Mouse (Mus musculus) myocyte (in vitro differentiated cells): ENCODE results near the gene Rims3. TPM values are rescaled to one million over a fixed set of nuclear protein-coding genes. Genes with fewer than 3 reads are reported as not detected.
A peak's percentile ranks its signal among the peaks of the same experiment; 100 is the strongest.

Experiments used
- H3K27me3 ChIP-seq: one replicate; pipeline ENCODE4 v1.6.1; 2011; ENCODE audit not compliant: control insufficient read depth, insufficient read depth, insufficient read length
- H3K36me3 ChIP-seq: one replicate; pipeline ENCODE4 v1.6.1; 2011; ENCODE audit not compliant: control insufficient read depth, insufficient read depth
- H3K4me2 ChIP-seq: one replicate; pipeline ENCODE4 v1.6.1; 2011; ENCODE audit warnings: low read depth, control low read depth
- H3K4me3 ChIP-seq: one replicate; pipeline ENCODE4 v1.5.1; 2011; ENCODE audit warnings: mild to moderate bottlenecking, control low read depth, moderate library complexity
- H3K79me2 ChIP-seq: one replicate; pipeline ENCODE4 v1.6.1; 2011; ENCODE audit not compliant: control insufficient read depth, insufficient read depth
- H3ac ChIP-seq: one replicate; pipeline ENCODE4 v1.6.1; 2011; ENCODE audit not compliant: control insufficient read depth, insufficient read length
- CEBPB ChIP-seq: IDR thresholded peaks from 2 replicates; pipeline ENCODE4 v1.6.1; 2011; ENCODE audit warnings: mild to moderate bottlenecking, moderate library complexity; ENCODE audit not compliant: poor library complexity, insufficient read depth, severe bottlenecking
- E2F4 ChIP-seq: IDR thresholded peaks from one replicate; pipeline ENCODE4 v1.6.1; 2011; ENCODE audit warnings: mild to moderate bottlenecking, control low read depth, moderate library complexity; ENCODE audit not compliant: insufficient read depth
- MAX ChIP-seq: IDR thresholded peaks from one replicate; pipeline ENCODE4 v1.6.1; 2011; ENCODE audit warnings: low read depth, mild to moderate bottlenecking, control low read depth
- MYOD1 ChIP-seq, 3 experiments: IDR thresholded peaks; one replicate each; pipeline ENCODE4 v1.6.1; 2011; ENCODE audit warnings: control low read depth in 2 of 3, low read depth in 2 of 3, mild to moderate bottlenecking in 2 of 3, moderate library complexity in 1 of 3; ENCODE audit not compliant: insufficient read length in 2 of 3, control insufficient read depth in 1 of 3
- MYOG ChIP-seq, 3 experiments: IDR thresholded peaks; one replicate each; pipeline ENCODE4 v1.6.1; 2011; ENCODE audit warnings: control low read depth in 2 of 3, low read depth in 2 of 3, mild to moderate bottlenecking in 2 of 3; ENCODE audit not compliant: insufficient read length in 2 of 3, control insufficient read depth in 1 of 3, insufficient read depth in 1 of 3
- POLR2A ChIP-seq: IDR thresholded peaks from one replicate; pipeline ENCODE4 v1.6.1; 2011; ENCODE audit warnings: low read depth, mild to moderate bottlenecking, control low read depth, moderate library complexity; ENCODE audit not compliant: insufficient read length
- POLR2AphosphoS2 ChIP-seq: IDR thresholded peaks from one replicate; pipeline ENCODE4 v1.6.1; 2011; ENCODE audit warnings: low read depth, control low read depth; ENCODE audit not compliant: insufficient read length
- REST ChIP-seq: IDR thresholded peaks from one replicate; pipeline ENCODE4 v1.6.1; 2011; ENCODE audit warnings: mild to moderate bottlenecking, control low read depth, moderate library complexity; ENCODE audit not compliant: insufficient read depth, insufficient read length
- SRF ChIP-seq: IDR thresholded peaks from one replicate; pipeline ENCODE4 v1.6.1; 2011; ENCODE audit warnings: low read depth; ENCODE audit not compliant: control insufficient read depth, insufficient read length
- TCF12 ChIP-seq: IDR thresholded peaks from one replicate; pipeline ENCODE4 v1.6.1; 2011; ENCODE audit warnings: mild to moderate bottlenecking, control low read depth; ENCODE audit not compliant: poor library complexity, insufficient read depth, severe bottlenecking
- TCF3 ChIP-seq: IDR thresholded peaks from one replicate; pipeline ENCODE4 v1.6.1; 2011; ENCODE audit warnings: low read depth, control low read depth; ENCODE audit not compliant: insufficient read length
- USF1 ChIP-seq: IDR thresholded peaks from one replicate; pipeline ENCODE4 v1.6.1; 2011; ENCODE audit warnings: low read depth, mild to moderate bottlenecking, control low read depth, moderate library complexity
- polyA plus RNA-seq: library from polyadenylated mRNA; unstranded; fragments of >200 nt; fragmentation: generic; extraction: Trizol; gene quantifications from one replicate; pipeline ENCODE4 v1.2.1, GENCODE M21; 2012; ENCODE audit warnings: missing spikeins

Rims3 gene
- polyA plus RNA-seq, 1 experiment = 0.02 TPM

DNA sequence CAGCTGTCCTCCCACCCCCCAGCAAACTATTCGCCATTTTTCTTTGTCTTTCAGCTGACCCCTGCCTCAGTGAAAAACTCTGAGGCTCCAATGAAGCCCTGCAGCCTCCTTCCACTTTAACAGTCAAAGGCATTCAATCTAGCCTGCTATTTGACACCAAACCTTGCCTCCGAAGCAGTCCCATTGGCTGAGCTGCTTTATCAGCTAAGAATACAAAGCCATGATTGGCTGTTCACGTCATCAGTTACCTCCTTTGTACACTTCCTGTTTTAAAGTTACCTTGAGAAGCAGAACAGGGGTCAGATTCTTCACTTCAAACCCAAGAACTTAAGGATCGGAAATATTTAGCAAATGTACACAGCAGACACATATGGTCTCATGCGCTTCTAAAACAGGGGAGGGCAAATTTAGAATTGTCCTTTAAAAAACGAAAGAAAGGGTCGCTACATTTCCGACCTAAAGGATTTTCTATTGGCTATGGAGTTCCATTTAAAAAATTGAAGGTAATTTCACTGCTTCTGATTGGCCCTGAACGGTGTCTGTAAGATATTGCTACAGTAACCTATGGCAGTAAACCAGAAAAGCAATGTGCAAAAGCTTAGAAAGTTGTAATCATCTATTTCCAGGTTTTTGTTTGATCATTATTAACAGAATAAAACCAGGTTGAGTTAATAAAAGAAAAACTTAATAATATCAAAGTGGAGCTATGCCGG is 38.8 kb upstream of the Rims3 start:
- no peaks in the 10 kb centered on the region for H3K27me3 ChIP-seq
- TF ChIP-seq TCF3 = no peak
- no peak for TF ChIP-seq MYOD1 (IDR thresholded peaks at IDR 0.05; ENCODE audit: control insufficient read depth in 1 of 3, insufficient read length in 2 of 3, low read depth in 2 of 3)
- TF ChIP-seq TCF12 = no peak
- TF ChIP-seq E2F4 = no peak
- TF ChIP-seq MYOG (IDR thresholded peaks at IDR 0.05; ENCODE audit: control insufficient read depth in 1 of 3, insufficient read depth in 1 of 3, insufficient read length in 2 of 3, low read depth in 2 of 3) = no peak
- no peak for TF ChIP-seq CEBPB
- TF ChIP-seq MAX = no peak
- no peak for TF ChIP-seq POLR2AphosphoS2
- no peak for TF ChIP-seq SRF
- no peak for TF ChIP-seq REST
- no peak for TF ChIP-seq USF1
- TF ChIP-seq POLR2A = no peak

DNA sequence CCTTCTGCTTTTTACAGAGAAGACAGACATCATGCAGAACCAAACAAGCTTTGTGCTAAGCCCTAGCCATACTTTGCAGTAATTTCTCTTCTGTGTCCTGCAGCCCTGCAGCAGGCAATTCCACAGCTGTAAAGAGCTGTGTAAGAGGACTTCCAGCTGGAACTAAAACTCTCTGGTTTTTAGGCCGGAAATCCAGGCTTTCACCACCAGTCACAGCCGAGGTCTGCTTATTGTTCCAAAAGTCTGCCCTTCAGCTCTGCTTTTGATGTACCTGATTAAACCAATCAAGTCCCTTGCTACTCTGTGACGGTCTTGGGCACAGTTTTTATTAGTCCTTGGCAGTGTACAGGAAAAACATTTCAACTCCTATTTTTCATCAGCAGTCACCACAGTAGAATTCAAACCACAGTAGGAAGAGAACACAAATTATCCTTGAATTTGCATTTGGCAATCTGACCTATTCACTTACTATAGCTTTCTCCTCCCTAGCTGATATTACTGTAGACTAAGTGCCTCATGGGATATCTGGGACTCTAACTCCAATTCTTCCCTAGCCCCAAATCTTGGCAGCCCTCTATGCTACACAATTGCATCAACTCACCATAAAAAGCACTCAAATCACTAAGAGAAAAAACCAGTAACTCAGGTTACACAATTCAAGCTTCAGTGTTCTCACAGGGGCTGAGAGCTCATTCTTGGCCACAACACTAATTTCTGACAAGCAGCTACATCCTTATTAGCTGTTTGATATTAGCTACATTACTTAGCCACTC is 37.4 kb upstream of the Rims3 start:
- TF ChIP-seq TCF3 = no peak
- TF ChIP-seq MAX = no peak
- TF ChIP-seq SRF = no peak
- TF ChIP-seq MYOD1 (IDR thresholded peaks at IDR 0.05; ENCODE audit: control insufficient read depth in 1 of 3, insufficient read length in 2 of 3, low read depth in 2 of 3) = no peak
- no peak for TF ChIP-seq REST
- TF ChIP-seq POLR2A = no peak
- no peak for TF ChIP-seq USF1
- no peak for TF ChIP-seq POLR2AphosphoS2
- no peak for TF ChIP-seq TCF12
- TF ChIP-seq E2F4 = no peak
- no peak for TF ChIP-seq CEBPB
- TF ChIP-seq MYOG (IDR thresholded peaks at IDR 0.05; ENCODE audit: control insufficient read depth in 1 of 3, insufficient read depth in 1 of 3, insufficient read length in 2 of 3, low read depth in 2 of 3) = no peak
- Histone ChIP-seq H3K4me3 (no peak overlapping the region), H3K27me3 (no peaks in the 10 kb centered on the region), H3K4me2 (peak overlapping the region; percentile 55), H3K36me3 (no peaks in the 10 kb centered on the region), H3K79me2 (peaks cover 95% of the 10 kb centered on the region), H3ac (no peak overlapping the region)

More for the DNA sequence above, 38.8 kb upstream of the Rims3 start:
- H3K4me3 ChIP-seq = peak overlapping the region; percentile 33
- H3ac ChIP-seq = no peak overlapping the region
- H3K36me3 ChIP-seq = no peaks in the 10 kb centered on the region
- H3K4me2 ChIP-seq = peak overlapping the region; percentile 86
- H3K79me2 ChIP-seq = peaks cover 95% of the 10 kb centered on the region

DNA sequence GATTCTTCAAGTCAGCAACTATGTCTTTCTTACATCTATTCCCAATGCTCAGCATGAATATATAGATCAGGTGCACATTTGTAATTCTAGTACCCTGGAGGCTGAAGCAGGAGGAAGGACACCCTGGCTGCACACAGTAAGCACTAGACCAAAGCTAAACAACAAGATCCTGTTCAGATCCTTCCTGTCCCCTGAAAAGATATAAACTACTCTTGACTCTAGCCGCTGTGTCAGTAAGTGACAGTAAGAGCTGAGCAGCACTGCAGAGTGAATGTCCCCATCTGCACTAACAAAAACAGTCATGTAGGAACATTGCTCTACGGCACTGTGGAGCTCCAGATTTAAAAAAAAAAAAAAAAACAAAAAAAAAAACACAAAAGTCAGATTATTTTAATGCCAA is 36.7 kb upstream of the Rims3 start:
- TF ChIP-seq MYOG (IDR thresholded peaks at IDR 0.05; ENCODE audit: control insufficient read depth in 1 of 3, insufficient read depth in 1 of 3, insufficient read length in 2 of 3, low read depth in 2 of 3) = no peak
- TF ChIP-seq E2F4 = no peak
- no peak for TF ChIP-seq MAX
- TF ChIP-seq TCF3 = no peak
- no peak for TF ChIP-seq SRF
- no peak for TF ChIP-seq CEBPB
- TF ChIP-seq USF1 = no peak
- TF ChIP-seq MYOD1 (IDR thresholded peaks at IDR 0.05; ENCODE audit: control insufficient read depth in 1 of 3, insufficient read length in 2 of 3, low read depth in 2 of 3) = no peak
- no peak for TF ChIP-seq REST
- TF ChIP-seq POLR2AphosphoS2 = no peak
- TF ChIP-seq POLR2A = no peak
- TF ChIP-seq TCF12 = no peak
- no peak overlapping the region for H3K4me3 ChIP-seq
- H3K27me3 ChIP-seq = no peaks in the 10 kb centered on the region
- no peaks in the 10 kb centered on the region for H3K36me3 ChIP-seq
- no peak overlapping the region for H3ac ChIP-seq
- H3K4me2 ChIP-seq = no peak overlapping the region
- peaks cover 95% of the 10 kb centered on the region for H3K79me2 ChIP-seq

GRCm38 (mm10) chr4:120819296-120819695 is 35.3 kb upstream of the Rims3 start:
- no peak overlapping the region for H3K4me3 ChIP-seq
- TF ChIP-seq MYOD1 (IDR thresholded peaks at IDR 0.05; ENCODE audit: control insufficient read depth in 1 of 3, insufficient read length in 2 of 3, low read depth in 2 of 3) = no peak
- H3K4me2 ChIP-seq = peak overlapping the region; percentile 5
- H3K27me3 ChIP-seq = no peaks in the 10 kb centered on the region
- no peaks in the 10 kb centered on the region for H3K36me3 ChIP-seq
- peaks cover 95% of the 10 kb centered on the region for H3K79me2 ChIP-seq
- no peak overlapping the region for H3ac ChIP-seq
